Mouse (Mus musculus) neural tube, embryonic 11.5 days (tissue): Measurements from ENCODE around the gene Bet1l. TPM values are rescaled to one million over a fixed set of nuclear protein-coding genes. Genes with fewer than 3 reads are reported as not detected.

Source experiments
- ATAC-seq: fragments of 200-750 bp; cut with Nextera tagmentation; 2 replicates; pipeline ENCODE4 v1.8.0; 2017; ENCODE audit warnings: moderate number of reproducible peaks, mild to moderate bottlenecking, moderate TSS enrichment, moderate library complexity; ENCODE audit not compliant: insufficient read depth, low FRiP score, low TSS enrichment
- DNase-seq: peaks from one replicate; pipeline ENCODE4 v3.0.0-alpha.2; 2015; ENCODE audit warnings: low spot score
- H3K27ac ChIP-seq: fragments of 300-500 bp; sonication (generic); 2 replicates; pipeline ENCODE4 v1.5.1; 2014; ENCODE audit warnings: low read depth, mild to moderate bottlenecking, low read length
- H3K27me3 ChIP-seq: fragments of 300-500 bp; sonication (generic); 2 replicates; pipeline ENCODE4 v1.6.1; 2014; ENCODE audit warnings: mild to moderate bottlenecking, low read length, mixed read lengths; ENCODE audit not compliant: control insufficient read depth, insufficient read depth
- H3K36me3 ChIP-seq: fragments of 300-500 bp; sonication (generic); 2 replicates; pipeline ENCODE4 v1.6.1; 2014; ENCODE audit warnings: mild to moderate bottlenecking, low read length, moderate library complexity, mixed read lengths; ENCODE audit not compliant: control insufficient read depth, insufficient read depth
- H3K4me1 ChIP-seq: fragments of 300-500 bp; sonication (generic); 2 replicates; pipeline ENCODE4 v1.6.1; 2014; ENCODE audit warnings: low read length, mixed read lengths; ENCODE audit not compliant: control insufficient read depth, insufficient read depth
- H3K4me2 ChIP-seq: fragments of 300-500 bp; sonication (generic); 2 replicates; pipeline ENCODE4 v1.6.1; 2014; ENCODE audit warnings: low read depth, mild to moderate bottlenecking, moderate library complexity
- H3K4me3 ChIP-seq: fragments of 300-500 bp; sonication (generic); 2 replicates; pipeline ENCODE4 v1.5.1; 2014; ENCODE audit warnings: low read depth, low read length
- H3K9ac ChIP-seq: fragments of 300-500 bp; sonication (generic); 2 replicates; pipeline ENCODE4 v1.6.1; 2014; ENCODE audit warnings: mild to moderate bottlenecking, low read length
- H3K9me3 ChIP-seq: fragments of 300-500 bp; sonication (generic); 2 replicates; pipeline ENCODE4 v1.6.1; 2016; ENCODE audit warnings: low read length; ENCODE audit not compliant: control insufficient read depth
- WGBS: fragments of 180-500 bp; shearing (Covaris S2); extraction: QIAGEN DNeasy Blood & Tissue Kit; methylation state at CpG from one replicate; pipeline ENCODE4 v1.1.7; 2014; 5-methylcytosine and 5-hydroxymethylcytosine counted together
- polyA plus RNA-seq: library from polyadenylated mRNA; unstranded; fragments of >200 nt; fragmentation: Nextera tagmentation; extraction: Ambion mirVana; gene quantifications from 2 replicates; pipeline ENCODE4 v1.2.1, GENCODE M21; 2014

The Bet1l gene
- polyA plus RNA-seq: 27.4 and 31.1 TPM in 2 replicates

GRCm38 (mm10) chr7:140857550-140858505, at the start of gene Bet1l:
TSS of gene Bet1l (minus strand) at chr7:140857577.
- WGBS: 43% methylated on average over 40 of the region's 40 CpGs
- Histone ChIP-seq H3K27me3 (no peaks in the 10 kb centered on the region), H3K4me3 (peak within 1 kb of the TSS; percentile 57), H3K9ac (peak within 1 kb of the TSS; percentile 85), H3K4me1 (peaks cover 21% of the 10 kb centered on the region), H3K36me3 (peaks cover 17% of the 10 kb centered on the region; the same call in 1 of the 2 replicates), H3K9me3 (no peaks in the 10 kb centered on the region), H3K27ac (peak within 1 kb of the TSS; percentile 86), H3K4me2 (peak within 1 kb of the TSS; percentile 99)
- ATAC-seq (peak; percentile 22; the same call in 1 of the 2 replicates), DNase-seq (no peak)

- 87% methylated on average over 13 of the region's 13 CpGs for WGBS
- Histone ChIP-seq H3K9me3 (no peaks in the 10 kb centered on the region), H3K9ac (no peak overlapping the region), H3K4me1 (no peaks in the 10 kb centered on the region), H3K27ac (no peak overlapping the region), H3K4me3 (no peak overlapping the region), H3K27me3 (no peaks in the 10 kb centered on the region), H3K4me2 (no peak overlapping the region), H3K36me3 (no peaks in the 10 kb centered on the region)
- ATAC-seq: no peak
- DNase-seq: no peak
Observed at GRCm38 (mm10) chr7:140907131-140907530, 49.8 kb upstream of the Bet1l start.

DNA sequence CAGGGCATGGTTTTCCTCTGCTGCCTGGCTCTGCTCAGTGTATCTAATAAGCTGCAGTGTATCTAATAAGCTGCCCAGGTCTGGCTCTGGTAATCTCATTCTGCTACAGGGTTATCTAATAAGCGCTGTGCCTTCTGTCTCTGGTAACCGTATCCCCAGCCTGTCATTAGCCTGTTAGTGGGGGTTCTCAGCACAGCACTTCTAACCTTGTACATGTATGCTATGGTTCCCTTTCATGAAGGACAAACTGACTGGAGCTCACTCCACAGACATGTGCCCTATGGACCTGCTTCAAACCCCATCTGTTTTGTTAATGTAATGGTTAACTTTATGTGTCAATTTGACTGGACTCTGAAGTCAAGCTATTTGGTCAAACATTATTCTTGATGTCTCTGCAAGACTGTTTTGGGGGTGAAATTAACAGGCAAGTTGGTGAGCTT, 48.3 kb upstream of the Bet1l start:
- Histone ChIP-seq H3K27me3 (no peaks in the 10 kb centered on the region), H3K36me3 (no peaks in the 10 kb centered on the region), H3K27ac (no peak overlapping the region), H3K9ac (no peak overlapping the region), H3K4me1 (no peaks in the 10 kb centered on the region), H3K4me2 (no peak overlapping the region), H3K4me3 (no peak overlapping the region), H3K9me3 (no peaks in the 10 kb centered on the region)
- no peak for DNase-seq
- no peak for ATAC-seq
- 89% methylated on average over 2 of the region's 2 CpGs for WGBS

DNA sequence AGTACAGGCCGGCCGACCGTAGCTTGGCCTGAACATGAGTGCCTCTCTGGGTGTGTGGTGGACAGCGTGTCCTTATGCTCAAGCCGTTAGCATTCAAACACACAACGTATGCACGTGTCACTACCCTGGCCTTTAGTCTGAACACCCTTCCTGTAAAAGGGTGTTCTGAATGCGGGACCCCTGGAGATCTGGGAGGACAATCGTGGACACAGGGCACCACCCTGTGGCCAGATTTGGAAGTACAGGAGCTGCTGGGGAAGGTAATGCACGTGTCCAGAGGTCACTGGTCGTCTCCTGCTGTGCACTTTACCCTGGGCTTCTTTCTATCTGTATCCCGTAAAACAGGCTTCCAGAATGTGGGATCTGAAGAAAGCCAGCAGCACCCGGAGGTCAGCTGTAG, 45.8 kb upstream of the Bet1l start:
- Histone ChIP-seq H3K9ac (no peak overlapping the region), H3K9me3 (no peaks in the 10 kb centered on the region), H3K27ac (no peak overlapping the region), H3K4me2 (no peak overlapping the region), H3K4me3 (no peak overlapping the region), H3K36me3 (no peaks in the 10 kb centered on the region), H3K4me1 (no peaks in the 10 kb centered on the region), H3K27me3 (no peaks in the 10 kb centered on the region)
- WGBS: 26% methylated on average over 13 of the region's 13 CpGs
- DNase-seq (peak; percentile 82), ATAC-seq (no peak)

DNA sequence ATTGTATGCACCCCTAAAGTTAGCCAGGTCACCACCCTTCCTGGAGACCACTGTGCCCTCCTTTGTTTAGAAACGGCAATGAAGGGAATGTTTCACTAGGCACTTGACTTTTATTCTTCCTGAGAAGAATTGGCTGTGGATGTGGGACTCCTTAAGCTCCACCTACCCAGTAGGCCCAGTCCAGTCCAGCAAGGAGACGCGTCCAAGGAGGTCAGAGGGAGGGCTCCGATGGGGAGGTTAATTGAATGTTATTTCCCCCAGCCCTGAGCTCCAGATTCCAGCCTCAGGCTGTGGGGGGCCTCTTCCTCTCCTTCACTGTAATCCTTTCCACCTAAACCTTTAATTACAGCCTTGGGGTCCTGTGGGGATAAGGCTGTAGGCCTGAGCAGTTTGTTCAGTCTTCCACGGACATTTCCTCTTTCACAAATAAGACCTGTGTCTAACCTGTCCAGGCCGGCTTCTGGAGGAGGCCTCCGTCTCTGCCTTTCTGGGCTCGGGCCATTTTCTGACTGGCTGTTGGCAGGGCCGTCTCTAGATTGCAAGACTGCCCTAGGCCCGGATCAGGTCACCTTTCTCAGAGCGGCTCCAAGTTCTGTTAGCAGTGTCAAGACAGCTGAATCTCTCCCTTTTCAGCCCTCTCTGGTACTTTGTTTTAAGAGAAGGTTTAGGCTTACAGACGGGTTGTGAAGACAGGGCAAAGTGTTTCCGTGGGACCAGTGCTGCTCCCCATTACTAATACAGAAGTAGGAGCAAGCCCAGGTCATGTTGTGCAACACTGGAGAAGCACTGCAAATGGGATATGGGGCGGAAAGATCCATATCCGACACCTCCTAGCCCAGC, 44.9 kb upstream of the Bet1l start:
- ATAC-seq: no peak
- Histone ChIP-seq H3K4me3 (no peak overlapping the region), H3K4me2 (no peak overlapping the region), H3K4me1 (no peaks in the 10 kb centered on the region), H3K27me3 (no peaks in the 10 kb centered on the region), H3K9me3 (no peaks in the 10 kb centered on the region), H3K27ac (no peak overlapping the region), H3K36me3 (peaks cover 3% of the 10 kb centered on the region; the same call in 1 of the 2 replicates), H3K9ac (no peak overlapping the region)
- DNase-seq: no peak
- WGBS: 82% methylated on average over 15 of the region's 15 CpGs

- Histone ChIP-seq H3K9ac (no peak within 1 kb of the TSS; the same call in 1 of the 2 replicates), H3K4me3 (no peak within 1 kb of the TSS), H3K9me3 (no peaks in the 10 kb centered on the region), H3K27ac (no peak within 1 kb of the TSS), H3K4me2 (no peak within 1 kb of the TSS), H3K36me3 (peaks cover 6% of the 10 kb centered on the region), H3K4me1 (no peaks in the 10 kb centered on the region), H3K27me3 (no peaks in the 10 kb centered on the region)
- DNase-seq: no peak
- no peak for ATAC-seq
- WGBS: 82% methylated on average over 10 of the region's 10 CpGs
Observed at GRCm38 (mm10) chr7:140900220-140900619, 42.8 kb upstream of the Bet1l start, which contains the start of gene Cox8b. TSS of gene Cox8b (minus strand) at chr7:140900446.

DNA sequence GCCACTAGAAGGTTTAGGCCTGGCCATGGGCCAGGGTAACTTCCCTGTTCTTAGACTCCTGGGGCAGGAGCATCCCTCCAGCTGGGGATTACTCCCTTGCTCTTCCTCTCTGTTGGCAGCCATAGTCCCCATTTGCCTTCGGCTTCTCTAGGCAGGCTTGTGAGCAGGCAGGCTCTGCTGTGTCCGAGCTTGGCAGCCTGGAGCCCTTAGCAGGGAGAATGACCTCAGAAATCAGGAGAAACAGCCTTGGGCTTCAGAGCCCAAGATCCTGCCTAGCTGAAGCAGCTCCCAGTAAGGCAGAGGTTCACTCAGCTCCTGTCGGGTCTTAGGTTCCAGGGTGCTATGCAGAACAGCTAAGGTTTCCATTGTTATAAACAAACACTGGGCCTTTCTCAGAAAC, 41.7 kb upstream of the Bet1l start:
- 85% methylated on average over 3 of the region's 3 CpGs for WGBS
- no peaks in the 10 kb centered on the region for H3K4me1 ChIP-seq
- H3K4me2 ChIP-seq: no peak overlapping the region
- DNase-seq (no peak), ATAC-seq (no peak)
- H3K27ac ChIP-seq: no peak overlapping the region
- H3K9ac ChIP-seq: no peak overlapping the region
- no peak overlapping the region for H3K4me3 ChIP-seq
- no peaks in the 10 kb centered on the region for H3K9me3 ChIP-seq
- H3K36me3 ChIP-seq: peaks cover 9% of the 10 kb centered on the region
- no peaks in the 10 kb centered on the region for H3K27me3 ChIP-seq

- Histone ChIP-seq H3K9ac (no peak overlapping the region), H3K36me3 (peaks cover 10% of the 10 kb centered on the region), H3K27me3 (no peaks in the 10 kb centered on the region), H3K4me2 (no peak overlapping the region), H3K4me3 (no peak overlapping the region), H3K4me1 (no peaks in the 10 kb centered on the region), H3K9me3 (no peaks in the 10 kb centered on the region), H3K27ac (no peak overlapping the region)
- ATAC-seq (no peak), DNase-seq (no peak)
- 90% methylated on average over 7 of the region's 7 CpGs for WGBS
Observed at GRCm38 (mm10) chr7:140897863-140898262, 40.5 kb upstream of the Bet1l start.
